Mouse (Mus musculus): ENCODE results near the gene Acadvl.

Gene Acadvl

DNA sequence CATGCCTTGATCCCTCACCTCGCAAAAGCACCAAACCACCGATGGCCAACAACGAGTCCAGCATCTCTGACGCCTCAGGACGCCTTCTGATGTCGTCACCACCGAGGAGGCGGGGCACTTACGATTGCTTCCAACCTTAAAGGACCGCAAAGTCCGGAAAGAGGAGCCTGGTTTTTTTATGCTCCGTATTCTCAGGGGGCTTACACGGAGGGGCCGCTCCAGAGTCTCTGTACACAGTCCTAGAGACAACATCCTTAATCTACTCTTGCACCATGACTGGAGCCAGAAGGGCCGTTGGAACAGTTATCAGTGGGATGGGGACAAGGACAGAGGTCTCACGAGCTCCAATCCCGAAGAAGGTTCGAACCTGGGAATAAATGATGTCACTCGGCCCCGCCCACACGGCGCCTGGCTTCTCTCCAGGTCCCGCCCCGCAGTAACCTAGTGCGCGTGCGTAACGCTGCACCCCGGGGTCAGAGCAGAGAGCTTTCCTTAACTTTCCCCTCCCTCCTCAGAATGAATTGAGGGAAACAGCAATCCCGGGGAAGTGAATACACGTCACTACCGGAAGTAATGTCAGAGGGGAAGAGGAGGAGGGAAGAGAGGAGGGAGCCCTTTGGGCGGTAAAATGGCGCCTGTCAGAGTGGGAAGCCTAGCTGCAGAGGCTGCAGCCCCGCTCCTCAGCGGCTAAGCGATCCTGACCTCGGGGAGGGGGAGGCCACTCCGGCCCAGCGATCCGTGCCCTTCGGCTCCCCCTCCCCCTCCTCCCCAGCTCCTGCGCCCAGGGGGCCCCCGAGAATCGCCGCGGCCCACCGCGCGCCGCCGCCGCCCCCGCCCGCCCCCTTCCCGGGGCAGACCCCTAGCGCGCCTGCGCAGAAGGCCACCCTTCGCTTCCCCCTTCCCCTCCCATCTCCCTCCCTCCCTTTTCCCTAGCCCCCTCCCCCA, 34.7 kb downstream of the Acadvl start:
- peak; percentile 99 for DNase-seq (ENCODE audit: low spot score)

DNA sequence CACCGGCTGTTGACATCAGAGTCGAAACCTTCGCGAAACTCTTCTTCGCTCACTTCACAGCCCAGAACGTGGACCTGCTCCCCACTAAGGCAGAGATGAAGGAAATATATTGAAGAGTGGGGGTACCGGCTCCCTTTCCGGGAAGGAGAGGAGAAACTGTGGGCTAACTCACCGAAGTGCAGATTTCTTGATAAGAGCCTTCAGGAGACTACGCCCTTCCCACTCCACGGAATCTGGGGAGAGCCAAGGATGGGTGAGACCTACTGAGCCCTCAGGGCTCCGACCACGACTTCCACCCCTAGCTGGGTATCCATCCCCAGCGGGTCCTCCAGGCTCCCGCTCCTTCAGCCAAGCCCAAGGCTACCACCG, 35.4 kb downstream of the Acadvl start:
- DNase-seq (ENCODE audit: low spot score) = no peak

DNA sequence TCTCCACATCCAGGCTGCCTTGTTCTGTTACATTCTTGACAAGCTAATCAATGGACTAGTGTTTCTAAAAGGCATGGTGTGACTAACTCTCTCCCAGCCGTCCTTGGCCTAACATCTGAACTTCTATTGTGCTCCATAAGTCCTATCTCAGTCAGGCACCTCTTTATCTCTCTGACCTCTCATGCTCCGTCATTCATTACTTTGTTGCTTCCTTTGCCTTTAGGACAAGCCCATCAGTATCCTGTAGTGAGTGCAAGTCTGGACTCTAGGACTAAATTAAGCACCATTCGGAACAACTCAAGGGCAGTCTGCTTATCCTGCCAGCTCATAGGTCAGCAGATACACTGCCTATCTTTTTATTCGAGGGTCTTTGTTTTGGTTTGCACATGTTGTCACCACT, 38.9 kb downstream of the Acadvl start:
- DNase-seq (ENCODE audit: low spot score) = no peak

DNA sequence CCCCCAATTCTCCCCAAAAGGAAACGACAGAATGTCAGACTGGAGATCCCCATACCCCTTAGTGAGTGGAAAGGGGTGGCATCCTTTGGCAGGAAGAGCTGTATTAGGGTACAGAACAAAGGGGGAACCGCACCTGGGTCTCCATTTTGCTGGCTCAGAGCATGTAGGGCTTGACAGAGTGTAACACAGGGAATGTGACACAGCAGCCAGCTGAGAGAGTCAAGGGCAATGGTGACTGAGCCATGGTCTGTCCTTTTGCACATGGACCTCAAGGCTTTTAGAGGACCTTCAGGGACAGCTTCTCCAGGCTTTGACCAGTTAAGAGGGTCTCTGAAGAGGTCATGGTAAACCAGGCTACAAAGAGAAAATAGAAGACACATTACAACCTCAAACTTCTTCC, 40.3 kb downstream of the Acadvl start:
- DNase-seq (ENCODE audit: low spot score) = no peak

DNA sequence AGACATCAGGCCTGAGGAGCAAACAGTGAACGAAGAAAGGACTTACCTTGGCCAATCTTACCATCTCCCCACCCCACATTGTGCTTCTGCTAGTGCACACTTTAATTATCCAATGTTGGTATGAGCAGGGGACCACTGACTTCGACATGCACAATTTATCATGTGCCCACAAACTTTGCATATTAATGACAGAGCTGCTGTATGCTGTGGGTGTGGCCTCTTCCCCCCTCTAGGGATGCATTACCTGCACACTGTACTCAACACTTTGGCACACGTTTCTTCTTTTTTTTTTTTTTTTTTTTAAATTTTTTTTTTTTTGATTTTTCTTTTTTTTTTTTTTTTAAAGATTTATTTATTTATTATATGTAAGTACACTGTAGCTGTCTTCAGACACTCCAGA, 44.4 kb downstream of the Acadvl start:
- DNase-seq (ENCODE audit: low spot score) = no peak

DNA sequence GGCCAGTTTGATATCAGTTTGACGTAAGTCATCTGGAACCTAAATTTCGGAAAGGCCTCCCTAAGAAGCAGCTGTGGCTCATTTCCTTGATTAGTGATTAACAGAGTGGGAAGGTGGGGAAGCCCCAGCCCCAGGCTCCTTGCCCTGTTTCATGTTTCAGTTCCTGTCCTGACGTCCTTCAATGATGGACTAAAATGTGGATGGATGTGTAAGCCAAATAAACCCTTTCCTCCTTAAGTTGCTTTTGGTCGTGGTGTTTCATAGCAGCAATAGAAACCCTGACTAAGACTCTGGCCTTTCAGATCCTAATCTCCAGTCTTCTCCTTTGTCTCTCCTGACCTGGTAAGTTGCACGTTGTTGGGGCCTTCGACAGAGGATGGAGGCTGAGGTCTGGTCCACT, 45.0 kb downstream of the Acadvl start:
- DNase-seq (ENCODE audit: low spot score) = no peak

DNA sequence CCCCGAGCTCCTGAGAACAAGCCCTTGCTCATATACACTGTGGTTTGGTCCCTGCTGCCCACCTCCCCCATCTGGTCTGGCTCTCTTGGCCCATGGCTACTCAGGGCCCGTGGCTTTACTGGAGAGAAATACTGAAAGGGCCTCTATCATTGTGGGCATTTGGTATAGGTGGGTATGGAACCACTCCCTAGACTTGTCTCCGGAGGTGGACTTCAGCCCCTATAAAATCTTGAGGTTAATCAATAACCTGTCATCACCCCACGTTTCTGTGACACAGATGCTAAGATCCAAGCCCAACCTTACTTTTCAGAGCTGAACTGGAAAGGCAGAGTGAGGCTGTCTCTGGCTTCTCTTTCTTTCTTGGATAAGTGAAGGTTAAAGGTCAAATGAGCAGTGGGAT, 46.4 kb downstream of the Acadvl start:
- no peak for DNase-seq (ENCODE audit: low spot score)

DNA sequence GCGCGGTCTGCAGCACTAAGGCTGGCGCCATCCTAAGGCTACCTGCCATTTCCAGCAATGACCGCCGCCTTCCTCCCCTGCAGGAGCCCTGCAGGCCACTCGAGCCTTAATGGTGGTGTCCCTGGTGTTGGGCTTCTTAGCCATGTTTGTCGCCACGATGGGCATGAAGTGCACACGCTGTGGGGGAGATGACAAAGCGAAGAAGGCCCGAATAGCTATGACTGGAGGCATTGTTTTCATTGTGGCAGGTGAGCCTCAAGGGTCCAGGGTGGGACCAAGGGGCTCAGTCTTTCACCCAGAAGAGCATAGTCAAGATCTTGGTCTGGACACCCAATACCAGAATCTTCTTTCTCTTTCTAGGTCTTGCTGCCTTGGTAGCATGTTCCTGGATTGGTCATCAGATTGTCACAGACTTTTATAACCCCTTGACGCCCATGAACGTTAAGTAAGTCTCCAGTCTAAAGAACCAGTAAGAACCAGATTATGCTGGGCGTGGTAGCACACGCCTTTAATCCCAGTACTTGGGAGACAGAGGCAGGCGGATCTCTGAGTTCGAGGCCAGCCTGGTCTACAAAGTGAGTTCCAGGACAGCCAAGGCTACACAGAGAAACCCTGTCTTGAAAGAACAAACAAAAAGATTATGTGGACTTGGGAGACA, 48.2 kb downstream of the Acadvl start:
- DNase-seq (ENCODE audit: low spot score) = no peak

DNA sequence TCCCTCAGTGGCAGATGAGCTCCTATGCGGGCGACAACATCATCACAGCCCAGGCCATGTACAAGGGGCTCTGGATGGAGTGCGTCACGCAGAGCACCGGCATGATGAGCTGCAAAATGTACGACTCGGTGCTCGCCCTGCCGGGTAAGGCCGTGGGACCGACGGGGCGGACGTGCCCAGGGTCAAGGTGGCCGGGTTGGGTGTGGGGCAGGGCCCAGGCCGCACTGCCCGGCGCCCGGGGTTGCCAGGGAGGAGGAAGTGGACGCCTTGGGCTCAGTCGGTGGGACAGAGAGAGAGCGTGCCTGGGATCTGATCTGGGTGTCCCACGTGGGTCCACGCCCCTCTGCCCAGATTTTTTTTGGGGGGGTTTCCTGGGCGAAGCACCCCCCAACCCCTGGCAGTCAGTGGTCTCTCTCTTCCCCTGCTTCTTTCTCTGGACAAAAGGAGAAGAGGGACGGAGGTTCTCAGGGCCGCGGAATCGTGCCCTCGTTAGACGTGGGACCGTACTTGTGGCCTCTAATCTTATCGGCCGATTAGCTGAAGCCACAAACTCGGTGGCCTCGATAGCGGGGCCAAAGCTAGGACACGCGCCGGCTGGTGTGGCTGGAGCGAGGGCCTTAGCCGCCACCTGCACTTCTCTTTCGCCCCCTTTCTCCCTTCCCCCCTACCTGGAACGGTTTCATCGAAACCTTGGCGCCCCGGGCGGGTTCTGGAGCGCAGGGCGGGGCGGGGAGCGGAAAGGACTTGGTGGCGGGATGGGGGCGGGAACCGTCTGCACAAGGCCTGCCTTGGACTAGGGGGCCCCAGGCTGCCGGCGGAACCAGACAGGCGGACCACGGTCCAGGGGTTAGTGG, 49.0 kb downstream of the Acadvl start:
- peak; percentile 30 for DNase-seq (ENCODE audit: low spot score)

DNA sequence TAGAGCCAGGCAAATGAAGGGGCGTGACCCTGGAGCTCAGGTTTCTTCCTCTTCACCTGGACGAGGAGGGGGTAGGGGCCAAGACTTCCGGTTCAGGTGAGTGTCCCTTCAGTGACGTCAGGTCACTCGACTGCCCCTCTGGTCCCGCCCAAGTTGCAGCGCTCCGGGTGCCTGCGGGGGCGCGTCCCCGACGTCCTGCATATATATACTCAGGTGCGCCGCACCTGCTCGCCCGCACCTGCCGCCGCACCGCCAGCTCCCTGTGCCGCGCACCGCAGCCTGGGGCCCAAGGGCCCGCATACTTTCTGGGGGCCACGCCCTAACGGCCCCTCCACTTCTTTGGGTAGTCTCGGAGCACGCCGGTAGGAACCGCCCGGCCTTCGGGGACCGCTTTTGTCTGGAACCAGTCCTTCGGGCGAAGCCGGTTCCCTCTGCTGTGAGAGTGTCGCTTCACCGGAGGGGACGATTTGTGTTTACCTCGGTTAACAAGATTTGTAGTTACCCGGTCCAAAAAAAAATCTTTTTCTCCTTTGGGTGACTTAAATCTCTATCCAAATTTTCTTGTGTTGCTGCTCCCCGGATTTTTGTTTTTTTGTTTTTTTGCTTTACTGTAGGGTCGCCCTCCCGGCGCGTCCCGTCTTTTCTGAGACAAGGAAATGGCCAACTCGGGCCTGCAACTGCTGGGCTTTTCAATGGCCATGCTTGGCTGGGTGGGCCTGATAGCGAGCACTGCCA, 49.8 kb downstream of the Acadvl start:
- DNase-seq (ENCODE audit: low spot score) = peak; percentile 22

DNA sequence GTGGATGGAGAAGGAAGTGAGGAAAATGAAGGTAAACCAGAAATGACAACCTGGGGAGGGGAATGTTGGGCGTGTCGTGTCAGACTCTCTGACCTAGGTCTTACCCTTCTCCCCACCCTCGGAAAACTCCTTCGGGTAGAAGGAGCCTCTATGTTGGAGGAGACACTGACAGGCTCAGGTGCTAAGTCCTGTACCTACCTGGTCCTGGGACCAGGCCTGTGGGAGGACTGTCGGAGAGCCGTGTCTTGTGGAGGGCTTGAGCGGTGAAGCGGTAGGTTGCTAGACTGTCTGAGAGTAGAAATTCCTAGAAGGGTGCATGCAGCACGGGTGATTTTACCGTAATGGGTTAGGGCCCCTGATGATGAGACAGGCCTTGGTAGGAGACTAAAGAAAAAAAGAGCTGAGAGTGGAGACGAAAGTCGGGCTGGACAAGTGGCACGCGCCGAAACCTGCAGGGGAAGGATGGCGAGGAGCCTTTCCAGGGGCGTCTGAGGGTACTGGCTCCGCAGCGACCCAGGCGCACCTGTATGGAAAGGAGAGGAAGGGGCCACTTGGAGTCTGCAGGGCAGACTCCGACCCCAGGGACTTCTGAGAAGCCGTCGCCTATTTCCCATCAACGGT, 50.5 kb downstream of the Acadvl start, which contains the start of gene Cldn7:
Gene Cldn7 (plus strand): TSS at position 130 of the 621 bp plus-strand sequence.
- no peak for DNase-seq (ENCODE audit: low spot score)

DNA sequence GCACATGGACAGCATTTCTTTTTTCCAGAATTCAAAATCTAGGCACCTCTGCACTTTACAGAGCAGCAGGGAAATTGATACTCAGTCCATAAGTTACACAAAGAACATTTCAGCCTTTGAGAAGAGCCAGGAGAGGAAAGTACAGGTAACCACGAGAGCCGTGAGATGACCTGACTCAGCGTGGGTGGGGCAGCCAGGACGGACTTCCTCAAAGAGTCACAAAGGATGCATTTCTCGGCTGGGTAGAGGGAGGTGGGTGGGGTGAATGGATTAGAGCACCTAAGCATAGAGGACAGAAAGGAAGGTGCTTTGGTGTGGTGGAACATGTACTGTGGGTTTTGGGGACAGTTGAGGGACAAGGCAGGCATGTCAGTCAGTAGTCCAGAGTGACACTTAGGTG, 53.4 kb downstream of the Acadvl start:
- DNase-seq (ENCODE audit: low spot score) = no peak

DNA sequence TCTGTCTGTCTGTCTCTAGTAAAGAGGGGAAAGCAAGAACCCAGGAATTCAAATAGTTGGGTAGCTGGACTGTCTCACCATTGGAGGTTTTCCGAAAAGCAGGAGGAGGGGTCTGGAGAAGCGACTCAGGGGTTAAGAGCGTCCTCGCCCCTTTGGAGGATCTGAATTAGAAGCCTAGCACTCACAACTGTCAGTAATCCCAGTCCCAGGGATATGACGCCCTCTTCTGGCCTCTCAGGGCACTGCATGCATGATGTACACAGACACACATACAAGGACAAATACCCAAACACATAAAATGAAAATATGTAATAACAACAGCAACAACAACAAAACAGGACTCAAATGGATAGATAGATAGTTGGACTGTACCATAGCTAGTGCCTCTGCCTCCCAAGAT, 54.6 kb downstream of the Acadvl start:
- DNase-seq (ENCODE audit: low spot score) = no peak
